Mouse (Mus musculus) kidney, embryonic 16.5 days (tissue): ENCODE measurements at regions not wholly inside any gene's neighbourhood (a gene's known extent, or its start where the extent isn't known, plus 50 kb on each side); places are given as distances from the start of the nearest gene placed in this dataset.

Experiments used
- ATAC-seq: fragments of 200-750 bp; cut with Nextera tagmentation; 2 replicates; pipeline ENCODE4 v1.8.0; 2017; ENCODE audit warnings: moderate TSS enrichment; ENCODE audit not compliant: low FRiP score, low TSS enrichment
- H3K27ac ChIP-seq: fragments of 300-500 bp; sonication (generic); 2 replicates; pipeline ENCODE4 v1.5.1; 2014; ENCODE audit warnings: low read length
- H3K27me3 ChIP-seq: fragments of 300-500 bp; sonication (generic); 2 replicates; pipeline ENCODE4 v1.6.1; 2014; ENCODE audit warnings: low read length, control low read depth, mixed read lengths; ENCODE audit not compliant: insufficient read depth
- H3K36me3 ChIP-seq: fragments of 300-500 bp; sonication (generic); 2 replicates; pipeline ENCODE4 v1.6.1; 2014; ENCODE audit warnings: low read length, control low read depth, mixed read lengths; ENCODE audit not compliant: insufficient read depth
- H3K4me1 ChIP-seq: fragments of 300-500 bp; sonication (generic); 2 replicates; pipeline ENCODE4 v1.6.1; 2014; ENCODE audit warnings: low read length, control low read depth, mixed read lengths; ENCODE audit not compliant: insufficient read depth
- H3K4me2 ChIP-seq: fragments of 300-500 bp; sonication (generic); replicated peaks from 2 replicates; pipeline ENCODE4 v1.6.1; 2014; ENCODE audit warnings: low read depth, low read length
- H3K4me3 ChIP-seq: fragments of 300-500 bp; sonication (generic); 2 replicates; pipeline ENCODE4 v1.5.1; 2014; ENCODE audit warnings: mild to moderate bottlenecking, low read length
- H3K9ac ChIP-seq: fragments of 300-500 bp; sonication (generic); replicated peaks from 2 replicates; pipeline ENCODE4 v1.6.1; 2014; ENCODE audit warnings: low read length
- H3K9me3 ChIP-seq: fragments of 300-500 bp; sonication (generic); 2 replicates; pipeline ENCODE4 v1.6.1; 2016; ENCODE audit warnings: low read length, control low read depth
- WGBS: fragments of 180-500 bp; shearing (Covaris S2); extraction: QIAGEN DNeasy Blood & Tissue Kit; methylation state at CpG from one replicate; pipeline ENCODE4 v1.1.7; 2014; 5-methylcytosine and 5-hydroxymethylcytosine counted together

GRCm38 (mm10) chr9:94278657-94279585 lies 259.0 kb downstream of the 1190002N15Rik start:
- Histone ChIP-seq H3K36me3 (no peaks in the 10 kb centered on the region), H3K4me1 (no peaks in the 10 kb centered on the region), H3K9ac (no peak overlapping the region), H3K4me3 (no peak overlapping the region), H3K4me2 (no peak overlapping the region), H3K27ac (no peak overlapping the region), H3K9me3 (no peaks in the 10 kb centered on the region), H3K27me3 (no peaks in the 10 kb centered on the region)
- ATAC-seq = no peak
- 85% methylated on average over 4 of the region's 4 CpGs for WGBS

GRCm38 (mm10) chr9:94277096-94277495 lies 260.8 kb downstream of the 1190002N15Rik start:
- 79% methylated on average over 3 of the region's 3 CpGs for WGBS
- H3K9ac ChIP-seq = no peak overlapping the region
- H3K4me2 ChIP-seq = no peak overlapping the region
- no peak overlapping the region for H3K27ac ChIP-seq
- H3K9me3 ChIP-seq = no peaks in the 10 kb centered on the region
- H3K36me3 ChIP-seq = no peaks in the 10 kb centered on the region
- H3K4me1 ChIP-seq = no peaks in the 10 kb centered on the region
- ATAC-seq = no peak
- H3K4me3 ChIP-seq = no peak overlapping the region
- H3K27me3 ChIP-seq = no peaks in the 10 kb centered on the region

GRCm38 (mm10) chr9:94269213-94269612 lies 268.7 kb downstream of the 1190002N15Rik start:
- Histone ChIP-seq H3K4me1 (no peaks in the 10 kb centered on the region), H3K27me3 (no peaks in the 10 kb centered on the region), H3K9ac (no peak overlapping the region), H3K4me2 (no peak overlapping the region), H3K4me3 (no peak overlapping the region), H3K9me3 (no peaks in the 10 kb centered on the region), H3K36me3 (no peaks in the 10 kb centered on the region), H3K27ac (no peak overlapping the region)
- 36% methylated on average over 5 of the region's 5 CpGs for WGBS
- peak; percentile 31; the same call in 1 of the 2 replicates for ATAC-seq

DNA sequence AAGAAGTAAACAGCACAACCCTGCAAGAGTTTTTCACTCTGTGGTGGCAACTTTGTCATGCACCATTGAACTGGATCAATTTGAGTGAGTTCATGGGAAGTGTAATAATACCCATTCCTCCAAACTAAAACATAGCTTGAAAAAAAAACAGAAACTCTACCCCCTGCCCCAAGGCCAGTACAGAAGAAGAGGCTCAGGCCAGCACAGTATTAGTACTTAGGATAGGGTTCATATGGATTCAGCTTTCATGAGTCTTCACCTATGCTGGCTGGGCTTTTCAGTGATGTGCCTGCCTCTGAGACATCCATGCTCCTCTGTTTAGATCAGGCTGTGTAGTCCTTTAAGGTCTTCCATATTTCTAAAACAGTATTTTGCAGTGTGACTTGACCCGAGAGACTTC lies 270.6 kb downstream of the 1190002N15Rik start:
- H3K9me3 ChIP-seq = no peaks in the 10 kb centered on the region
- 77% methylated on average over 1 of the region's 1 CpGs for WGBS
- ATAC-seq = 0 out of 2 replicates have a peak, but pooled peaks have one; percentile 46

DNA sequence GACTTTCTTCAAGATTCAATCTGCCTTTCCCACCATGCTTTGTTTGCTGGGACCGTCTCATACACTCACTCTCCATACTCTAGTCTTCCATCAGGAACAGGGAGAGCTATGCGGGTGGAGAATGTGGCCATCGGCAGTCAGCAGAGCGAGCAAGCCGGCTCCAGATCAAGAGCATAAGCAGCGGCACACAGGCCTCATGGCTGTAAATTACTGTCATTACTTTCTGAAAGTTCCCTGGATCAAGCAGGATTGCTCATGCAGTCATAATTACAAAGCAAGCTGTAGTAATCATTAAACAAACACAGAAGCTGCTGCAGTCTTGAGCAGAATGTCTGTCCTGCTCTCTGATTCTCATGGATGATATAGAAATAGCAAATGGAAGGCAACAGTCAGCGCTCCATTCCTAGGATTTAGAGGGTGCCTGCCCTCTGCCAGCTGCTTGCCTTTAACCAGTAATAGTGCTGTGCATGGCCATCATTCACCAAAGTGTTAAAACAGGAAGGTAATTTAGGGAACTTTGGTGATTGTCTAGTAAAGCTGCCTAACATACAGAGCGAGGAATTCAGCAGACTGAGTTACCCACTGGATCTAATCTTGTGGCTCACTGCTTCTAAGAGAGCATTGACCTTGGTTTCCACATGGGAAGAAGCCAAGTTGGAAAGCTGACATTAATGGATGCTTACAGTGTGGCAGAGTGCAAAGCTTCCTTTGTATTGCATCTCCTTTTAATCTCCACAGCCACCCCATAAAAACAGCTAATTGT lies 298.2 kb downstream of the 1190002N15Rik start:
- WGBS = 13% methylated on average over 8 of the region's 8 CpGs
- Histone ChIP-seq H3K36me3 (no peaks in the 10 kb centered on the region), H3K27ac (peak overlapping the region; percentile 78), H3K9ac (no peak overlapping the region), H3K4me3 (no peak overlapping the region), H3K27me3 (peaks cover 5% of the 10 kb centered on the region; the same call in 1 of the 2 replicates), H3K4me2 (peak overlapping the region; percentile 26; the same call in 1 of the 2 replicates), H3K9me3 (no peaks in the 10 kb centered on the region), H3K4me1 (peaks cover 8% of the 10 kb centered on the region)
- ATAC-seq = peak; percentile 92

More for the DNA sequence above, 270.6 kb downstream of the 1190002N15Rik start:
- H3K4me3 ChIP-seq = no peak overlapping the region
- H3K27ac ChIP-seq = no peak overlapping the region
- no peaks in the 10 kb centered on the region for H3K4me1 ChIP-seq
- H3K9ac ChIP-seq = no peak overlapping the region
- no peaks in the 10 kb centered on the region for H3K36me3 ChIP-seq
- H3K27me3 ChIP-seq = no peaks in the 10 kb centered on the region
- H3K4me2 ChIP-seq = no peak overlapping the region

- Histone ChIP-seq H3K4me2 (no peak overlapping the region), H3K9me3 (no peaks in the 10 kb centered on the region), H3K4me3 (no peak overlapping the region), H3K9ac (no peak overlapping the region), H3K27me3 (peaks cover 5% of the 10 kb centered on the region; the same call in 1 of the 2 replicates), H3K4me1 (peaks cover 8% of the 10 kb centered on the region), H3K27ac (no peak overlapping the region), H3K36me3 (no peaks in the 10 kb centered on the region)
- peak; percentile 64; the same call in 1 of the 2 replicates for ATAC-seq
Measured at GRCm38 (mm10) chr9:94238565-94238964, 299.3 kb downstream of the 1190002N15Rik start.

DNA sequence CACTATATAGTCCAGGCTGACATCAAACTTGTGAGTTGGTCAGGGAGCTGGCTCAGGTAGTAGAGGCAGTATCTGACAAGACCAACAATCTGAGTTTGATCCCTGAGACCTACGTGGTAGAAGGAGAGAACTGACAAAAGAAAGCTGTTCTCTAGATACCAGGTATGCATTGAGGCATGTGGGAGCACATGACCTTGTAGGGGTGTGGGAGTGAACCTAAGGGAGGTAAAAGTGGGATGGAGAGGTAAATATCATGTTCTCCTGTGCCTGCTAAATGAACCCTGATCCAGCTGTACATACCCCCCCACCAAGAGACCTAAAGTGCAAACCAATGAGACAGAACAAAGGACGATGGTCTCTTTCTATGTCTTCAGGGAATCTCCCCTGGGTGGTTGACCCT lies 308.3 kb downstream of the 1190002N15Rik start:
- no peak overlapping the region for H3K4me2 ChIP-seq
- 36% methylated on average over 2 of the region's 2 CpGs for WGBS
- ATAC-seq = peak; percentile 49; the same call in 1 of the 2 replicates
- H3K9ac ChIP-seq = no peak overlapping the region
- H3K27me3 ChIP-seq = no peaks in the 10 kb centered on the region
- no peaks in the 10 kb centered on the region for H3K9me3 ChIP-seq
- no peaks in the 10 kb centered on the region for H3K36me3 ChIP-seq
- no peak overlapping the region for H3K27ac ChIP-seq
- H3K4me1 ChIP-seq = no peaks in the 10 kb centered on the region
- H3K4me3 ChIP-seq = no peak overlapping the region

- H3K27me3 ChIP-seq = no peaks in the 10 kb centered on the region
- no peak overlapping the region for H3K27ac ChIP-seq
- WGBS = 83% methylated on average over 2 of the region's 2 CpGs
- no peak overlapping the region for H3K4me3 ChIP-seq
- no peaks in the 10 kb centered on the region for H3K4me1 ChIP-seq
- H3K9me3 ChIP-seq = no peaks in the 10 kb centered on the region
- no peak overlapping the region for H3K4me2 ChIP-seq
- ATAC-seq = no peak
- H3K36me3 ChIP-seq = no peaks in the 10 kb centered on the region
- H3K9ac ChIP-seq = no peak overlapping the region
Measured at GRCm38 (mm10) chr9:94219116-94219515, 318.8 kb downstream of the 1190002N15Rik start.

DNA sequence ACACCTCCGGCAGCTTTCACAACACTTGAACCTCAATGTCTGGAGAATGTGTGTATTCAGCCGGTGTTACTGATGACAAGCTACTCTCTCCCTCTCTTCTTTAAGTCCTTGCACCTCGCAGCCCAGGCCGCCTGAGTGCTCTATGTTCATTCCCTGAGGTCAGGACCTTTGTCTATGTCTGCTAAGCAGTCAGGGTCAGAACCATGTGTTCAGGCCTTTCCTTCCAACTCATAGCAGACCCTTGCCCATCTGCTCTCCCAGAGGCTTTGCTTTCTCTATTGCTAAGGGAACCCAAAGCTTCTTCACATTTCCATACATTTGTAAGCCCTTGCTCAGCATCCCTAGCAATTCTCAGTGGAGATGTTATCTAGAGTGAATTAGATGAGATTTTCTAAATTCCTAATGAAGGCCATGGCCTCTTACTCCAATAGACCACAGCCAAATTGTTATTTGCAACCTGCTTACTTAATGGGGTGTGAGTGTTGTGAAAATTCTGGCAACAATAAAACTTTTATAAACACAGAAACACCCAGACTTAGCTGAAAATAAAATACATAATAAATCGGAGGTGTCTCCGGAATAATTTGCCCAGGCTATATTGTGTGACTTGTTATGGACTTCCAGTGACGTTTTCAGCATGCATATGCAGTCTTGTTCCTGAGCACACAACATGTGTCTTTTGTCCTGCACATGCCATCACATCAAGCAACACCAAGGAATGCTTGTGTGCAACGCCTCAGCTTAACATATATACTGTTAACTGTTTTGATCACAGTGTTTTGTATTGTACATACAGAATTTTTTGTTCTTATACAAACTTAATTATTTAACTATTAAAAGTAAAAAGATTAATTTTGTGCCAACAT lies 321.2 kb downstream of the 1190002N15Rik start:
- H3K27ac ChIP-seq = no peak overlapping the region
- no peak for ATAC-seq
- H3K9ac ChIP-seq = no peak overlapping the region
- no peaks in the 10 kb centered on the region for H3K36me3 ChIP-seq
- H3K27me3 ChIP-seq = no peaks in the 10 kb centered on the region
- no peak overlapping the region for H3K4me2 ChIP-seq
- no peaks in the 10 kb centered on the region for H3K4me1 ChIP-seq
- WGBS = 71% methylated on average over 8 of the region's 8 CpGs
- no peaks in the 10 kb centered on the region for H3K9me3 ChIP-seq
- no peak overlapping the region for H3K4me3 ChIP-seq
